Mouse (Mus musculus) embryonic facial prominence, embryonic 13.5 days (tissue): ENCODE data around the gene Stmnd1. TPM values are rescaled to one million over a fixed set of nuclear protein-coding genes. Genes with fewer than 3 reads are reported as not detected.
"Not testable (repeated sequence)": the region's sequence is repeated elsewhere in the genome, so short reads cannot be mapped to it uniquely, and the experiment has no call there.

ENCODE experiments used
- ATAC-seq: fragments of 200-750 bp; cut with Nextera tagmentation; 2 replicates; pipeline ENCODE4 v1.8.0; 2017; ENCODE audit warnings: low read depth; ENCODE audit not compliant: insufficient number of reproducible peaks, insufficient read depth, low FRiP score, low TSS enrichment
- H3K27ac ChIP-seq: fragments of 300-500 bp; sonication (generic); 2 replicates; pipeline ENCODE4 v1.5.1; 2015; ENCODE audit warnings: moderate library complexity, mild to moderate bottlenecking, inconsistent platforms
- H3K27me3 ChIP-seq: fragments of 300-500 bp; sonication (generic); 2 replicates; pipeline ENCODE4 v1.6.1; 2015; ENCODE audit warnings: mild to moderate bottlenecking, inconsistent platforms
- H3K36me3 ChIP-seq: fragments of 300-500 bp; sonication (generic); 2 replicates; pipeline ENCODE4 v1.6.1; 2015; ENCODE audit warnings: mild to moderate bottlenecking, inconsistent platforms
- H3K4me1 ChIP-seq: fragments of 300-500 bp; sonication (generic); 2 replicates; pipeline ENCODE4 v1.6.1; 2015; ENCODE audit warnings: inconsistent platforms
- H3K4me2 ChIP-seq: fragments of 300-500 bp; sonication (generic); 2 replicates; pipeline ENCODE4 v1.6.1; 2015; ENCODE audit warnings: moderate library complexity, mild to moderate bottlenecking, inconsistent platforms
- H3K4me3 ChIP-seq: fragments of 300-500 bp; sonication (generic); 2 replicates; pipeline ENCODE4 v1.5.1; 2015; ENCODE audit warnings: mild to moderate bottlenecking, inconsistent platforms
- H3K9ac ChIP-seq: fragments of 300-500 bp; sonication (generic); 2 replicates; pipeline ENCODE4 v1.6.1; 2015; ENCODE audit warnings: mild to moderate bottlenecking, inconsistent platforms
- H3K9me3 ChIP-seq: fragments of 300-500 bp; sonication (generic); 2 replicates; pipeline ENCODE4 v1.6.1; 2016; ENCODE audit warnings: inconsistent platforms
- whole genome bisulfite sequencing: fragments of 180-500 bp; shearing (Covaris S2); methylation state at CpG from one replicate; pipeline ENCODE4 v1.1.7; 2015; ENCODE audit warnings: mixed read lengths; 5-methylcytosine and 5-hydroxymethylcytosine counted together
- polyA plus RNA-seq: library from polyadenylated mRNA; unstranded; fragments of >200 nt; fragmentation: Nextera tagmentation; extraction: Ambion mirVana; gene quantifications from 2 replicates; pipeline ENCODE4 v1.2.1, GENCODE M21; 2015

Stmnd1 gene
- not detected in 2 replicates for polyA plus RNA-seq

DNA sequence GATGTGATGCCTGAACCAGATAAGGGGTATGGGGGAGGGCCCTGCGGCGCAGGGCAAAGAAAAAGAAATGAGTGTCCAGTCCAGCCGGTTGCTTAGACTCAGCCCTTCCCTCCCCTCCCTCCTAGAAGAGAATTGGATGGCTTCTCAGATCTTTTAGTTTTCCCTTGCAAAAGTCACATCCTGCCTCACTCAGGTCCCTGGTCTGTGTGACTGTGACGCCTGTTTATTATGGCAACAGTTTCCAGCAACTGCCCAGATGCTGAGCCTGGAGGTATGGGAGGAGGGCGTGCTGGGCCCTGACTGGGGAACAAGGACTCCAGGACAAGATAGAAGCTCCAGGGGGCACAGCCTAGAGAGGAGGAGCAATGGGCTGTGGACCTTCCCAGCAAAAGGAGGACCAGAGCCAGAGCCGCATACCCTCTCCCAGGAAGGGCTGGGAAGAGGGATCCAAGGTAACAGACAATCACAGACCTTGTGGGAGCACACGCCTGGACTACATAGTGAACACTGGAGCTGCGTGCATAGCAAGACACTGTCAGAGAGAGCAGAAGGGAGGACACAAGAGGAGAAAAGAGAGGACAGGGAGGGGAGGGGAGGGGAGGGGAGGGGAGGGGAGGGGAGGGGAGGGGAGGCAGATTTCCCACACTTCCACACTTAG lies at the start of gene Stmnd1:
Gene Stmnd1 (plus strand): TSS at position 269 of the 658 bp plus-strand sequence.
- WGBS: 6% methylated on average over 6 of the region's 8 CpGs
- no peaks in the 10 kb centered on the region for H3K9me3 ChIP-seq
- peak within 1 kb of the TSS; percentile 49 for H3K9ac ChIP-seq
- peaks cover 25% of the 10 kb centered on the region for H3K4me1 ChIP-seq
- H3K27ac ChIP-seq: peak within 1 kb of the TSS; percentile 74
- peak within 1 kb of the TSS; percentile 57 for H3K4me2 ChIP-seq
- H3K4me3 ChIP-seq: peak within 1 kb of the TSS; percentile 26
- H3K36me3 ChIP-seq: no peaks in the 10 kb centered on the region
- peak; percentile 59; the same call in 1 of the 2 replicates for ATAC-seq
- H3K27me3 ChIP-seq: no peaks in the 10 kb centered on the region

DNA sequence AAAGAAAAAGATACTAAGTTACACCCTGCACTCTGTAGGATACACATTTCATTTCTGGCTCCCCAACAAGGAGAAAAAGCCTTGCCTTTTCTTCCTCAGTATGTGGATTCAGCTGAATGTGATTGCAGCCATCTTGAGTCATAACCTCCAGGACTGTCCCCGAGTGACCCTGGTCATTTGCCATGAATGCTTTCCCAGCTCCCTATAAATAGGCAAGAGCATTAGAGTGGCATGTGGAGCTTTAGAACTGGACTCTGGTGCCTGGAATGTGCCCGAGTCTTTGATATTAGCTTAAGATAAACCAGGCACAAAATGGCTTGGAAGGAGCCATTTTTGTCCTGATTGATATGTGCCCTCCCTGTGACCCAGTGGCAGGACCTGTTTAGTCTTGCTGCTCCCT lies 46.6 kb upstream of the Stmnd1 start:
- no peaks in the 10 kb centered on the region for H3K36me3 ChIP-seq
- no peaks in the 10 kb centered on the region for H3K27me3 ChIP-seq
- no peak for ATAC-seq
- 51% methylated on average over 2 of the region's 2 CpGs for WGBS
- H3K9me3 ChIP-seq: no peaks in the 10 kb centered on the region
- no peak overlapping the region for H3K4me2 ChIP-seq
- no peak overlapping the region for H3K9ac ChIP-seq
- no peak overlapping the region for H3K4me3 ChIP-seq
- H3K4me1 ChIP-seq: peaks cover 8% of the 10 kb centered on the region
- no peak overlapping the region for H3K27ac ChIP-seq

DNA sequence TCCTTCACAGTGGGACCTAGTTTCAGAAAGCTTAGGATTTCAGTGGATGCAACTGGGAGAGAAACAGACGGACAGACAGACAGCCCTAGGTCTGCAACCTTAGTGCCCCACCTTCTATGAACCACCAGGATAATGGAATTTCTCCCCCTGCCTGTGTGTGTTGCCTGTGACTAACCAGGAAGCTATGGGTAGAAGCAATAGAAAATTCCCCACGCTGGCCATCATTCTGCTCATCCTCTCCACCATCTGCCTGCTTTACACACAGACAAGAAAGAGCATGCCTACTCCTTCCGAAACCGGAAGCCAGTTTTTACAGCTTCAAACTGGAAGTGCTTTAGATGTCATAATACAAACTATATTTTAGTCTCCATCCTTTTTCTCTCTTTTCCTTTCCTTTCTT lies 46.0 kb upstream of the Stmnd1 start:
- H3K27ac ChIP-seq: no peak overlapping the region
- no peaks in the 10 kb centered on the region for H3K36me3 ChIP-seq
- 83% methylated on average over 4 of the region's 4 CpGs for WGBS
- no peak overlapping the region for H3K4me2 ChIP-seq
- peaks cover 3% of the 10 kb centered on the region; the same call in 1 of the 2 replicates for H3K4me1 ChIP-seq
- no peak overlapping the region for H3K9ac ChIP-seq
- H3K27me3 ChIP-seq: no peaks in the 10 kb centered on the region
- no peak for ATAC-seq
- no peak overlapping the region for H3K4me3 ChIP-seq
- no peaks in the 10 kb centered on the region for H3K9me3 ChIP-seq

DNA sequence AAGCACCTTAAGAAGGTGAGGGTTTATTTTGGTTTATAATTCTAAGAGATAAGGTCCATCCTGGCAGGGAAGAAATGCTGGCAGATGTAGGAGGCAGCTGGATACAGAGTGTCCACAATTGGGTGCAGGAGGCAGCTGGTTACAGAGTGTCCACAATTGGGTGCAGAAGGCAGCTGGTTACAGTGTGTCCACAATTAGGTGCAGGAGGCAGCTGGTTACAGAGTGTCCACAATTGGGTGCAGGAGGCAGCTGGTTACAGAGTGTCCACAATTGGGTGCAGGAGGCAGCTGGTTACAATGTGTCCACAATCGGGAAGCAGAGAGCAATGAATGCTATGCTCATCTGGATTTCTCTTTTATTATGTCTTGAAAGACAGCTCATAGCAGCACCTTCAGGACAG lies 44.8 kb upstream of the Stmnd1 start:
- WGBS: 81% methylated on average over 1 of the region's 1 CpGs
- not testable (repeated sequence) for ATAC-seq, H3K4me1 ChIP-seq, H3K36me3 ChIP-seq, H3K27ac ChIP-seq, H3K9ac ChIP-seq, H3K4me2 ChIP-seq, H3K4me3 ChIP-seq, H3K27me3 ChIP-seq, H3K9me3 ChIP-seq

DNA sequence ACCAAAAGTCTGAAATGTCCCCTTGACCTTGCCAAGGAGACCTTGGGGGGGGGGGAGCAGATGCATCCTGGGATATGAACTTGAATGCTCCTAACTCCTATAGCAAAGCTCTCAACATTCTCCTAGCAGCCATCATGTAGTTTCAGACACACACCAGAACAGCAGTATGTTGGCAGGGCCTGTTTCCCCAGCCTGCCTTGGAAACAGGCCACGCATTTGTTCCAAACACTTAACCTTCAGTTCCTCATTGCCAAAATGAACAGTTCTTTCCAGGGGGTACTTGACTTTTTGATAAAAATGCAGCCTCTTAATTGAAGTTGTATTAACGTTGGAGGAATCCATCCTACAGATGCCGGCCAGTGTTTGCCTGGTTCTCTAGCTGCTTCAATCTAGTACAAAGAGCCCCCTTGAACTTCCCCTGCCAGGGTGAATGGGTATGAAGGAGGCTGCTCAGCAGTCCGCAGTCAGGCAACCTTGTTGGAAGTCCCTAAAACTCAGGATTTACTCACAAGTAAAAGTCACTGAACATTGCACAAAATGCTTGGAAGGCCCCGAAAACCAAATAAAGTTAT lies 41.9 kb upstream of the Stmnd1 start:
- no peaks in the 10 kb centered on the region for H3K4me1 ChIP-seq
- no peak overlapping the region for H3K27ac ChIP-seq
- H3K4me3 ChIP-seq: no peak overlapping the region
- WGBS: 77% methylated on average over 5 of the region's 5 CpGs
- H3K36me3 ChIP-seq: no peaks in the 10 kb centered on the region
- no peaks in the 10 kb centered on the region for H3K9me3 ChIP-seq
- ATAC-seq: no peak
- no peak overlapping the region for H3K4me2 ChIP-seq
- H3K27me3 ChIP-seq: no peaks in the 10 kb centered on the region
- H3K9ac ChIP-seq: no peak overlapping the region

DNA sequence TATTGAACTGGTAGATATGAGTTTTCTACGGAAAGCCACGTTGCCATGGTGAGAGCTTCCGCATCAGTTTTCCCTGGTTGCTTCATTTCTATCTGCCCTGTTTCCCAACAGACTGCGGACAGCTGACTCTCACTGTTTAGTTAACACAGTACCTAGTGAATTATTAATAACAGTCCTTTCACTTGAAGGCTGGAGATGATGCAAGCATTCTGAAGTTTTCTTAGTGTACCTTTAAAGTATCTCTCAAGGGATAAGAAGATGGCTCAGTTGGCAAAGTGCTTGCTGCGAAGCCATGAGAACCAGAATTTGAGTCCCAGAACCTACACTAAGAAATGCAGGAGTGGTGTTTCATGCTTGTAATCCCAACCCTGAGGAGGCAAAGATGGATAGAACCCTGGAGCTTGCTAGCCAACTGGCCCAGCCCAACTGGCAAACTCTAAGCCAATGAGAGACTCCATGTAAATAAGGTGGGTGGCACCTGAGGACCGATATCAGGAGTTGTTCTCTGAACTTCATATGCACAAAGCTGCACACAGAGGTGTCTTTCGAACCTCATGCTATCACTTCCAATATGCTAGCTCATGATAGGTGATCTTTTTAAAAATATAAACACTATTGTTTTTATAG lies 35.7 kb upstream of the Stmnd1 start:
- no peaks in the 10 kb centered on the region for H3K27me3 ChIP-seq
- H3K4me2 ChIP-seq: no peak overlapping the region
- no peaks in the 10 kb centered on the region for H3K9me3 ChIP-seq
- no peak for ATAC-seq
- WGBS: 77% methylated on average over 7 of the region's 7 CpGs
- no peak overlapping the region for H3K4me3 ChIP-seq
- H3K9ac ChIP-seq: no peak overlapping the region
- H3K27ac ChIP-seq: no peak overlapping the region
- H3K4me1 ChIP-seq: no peaks in the 10 kb centered on the region
- no peaks in the 10 kb centered on the region for H3K36me3 ChIP-seq

DNA sequence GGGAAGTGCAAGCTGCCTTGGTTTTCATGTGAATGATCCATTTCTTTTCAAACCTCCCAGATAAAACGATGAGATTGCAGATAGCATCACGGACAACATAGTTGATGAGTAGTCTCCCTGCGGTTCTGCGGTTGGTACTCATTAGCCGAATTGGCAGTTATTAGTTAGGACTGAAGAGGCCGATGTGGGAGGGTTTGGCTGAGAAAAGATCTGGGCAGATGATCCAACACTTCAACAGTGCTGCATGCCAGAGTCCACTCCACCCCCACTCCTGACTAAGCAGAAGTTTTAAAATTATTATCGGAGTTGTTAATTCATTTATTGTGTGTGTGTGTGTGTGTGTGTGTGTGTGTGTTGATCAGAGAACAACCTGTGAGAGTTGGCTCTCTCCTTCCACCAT lies 34.7 kb upstream of the Stmnd1 start:
- Histone ChIP-seq H3K9me3 (no peaks in the 10 kb centered on the region), H3K36me3 (no peaks in the 10 kb centered on the region), H3K4me2 (no peak overlapping the region), H3K27me3 (no peaks in the 10 kb centered on the region), H3K9ac (no peak overlapping the region), H3K4me1 (no peaks in the 10 kb centered on the region), H3K27ac (no peak overlapping the region), H3K4me3 (no peak overlapping the region)
- ATAC-seq: no peak
- 77% methylated on average over 7 of the region's 7 CpGs for WGBS

DNA sequence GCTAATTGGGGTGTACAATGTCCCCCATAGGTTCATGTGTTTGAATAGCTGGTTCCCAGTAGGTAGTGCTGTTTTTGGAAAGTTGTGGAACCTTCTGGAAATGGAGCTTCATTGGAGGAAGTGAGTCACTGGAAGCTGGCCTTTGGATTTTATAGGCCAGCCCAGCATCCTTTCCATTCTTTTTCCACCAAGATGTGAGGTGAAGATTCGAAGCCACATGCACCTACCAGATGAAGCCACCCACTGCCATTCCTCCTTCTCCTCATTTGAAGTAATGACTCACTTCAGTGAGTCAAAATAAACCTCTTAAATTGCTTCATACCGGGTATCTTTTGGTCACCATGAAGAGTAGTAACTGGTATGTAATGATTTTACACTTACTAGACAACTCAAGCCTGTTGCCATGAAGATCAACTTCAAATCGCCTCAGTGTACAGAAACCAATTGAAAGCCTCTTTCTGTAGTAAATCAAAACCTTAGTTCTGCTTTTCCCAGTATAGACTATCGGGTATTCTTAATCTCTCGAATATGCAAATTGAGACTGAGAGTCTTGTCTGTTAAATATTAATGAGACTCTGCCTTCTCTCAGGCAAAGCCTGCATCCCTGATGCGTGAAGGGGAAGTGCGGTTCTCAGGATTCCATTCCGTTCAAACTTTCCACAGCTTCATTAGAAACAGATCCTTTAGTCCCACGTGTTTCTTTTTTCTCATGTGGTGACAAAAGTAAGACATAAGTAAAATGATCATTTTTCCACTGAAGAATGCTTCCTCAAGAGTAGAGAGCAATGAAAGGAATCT lies 31.9 kb upstream of the Stmnd1 start:
- WGBS: 55% methylated on average over 9 of the region's 9 CpGs
- no peaks in the 10 kb centered on the region for H3K36me3 ChIP-seq
- no peak overlapping the region for H3K4me2 ChIP-seq
- H3K4me3 ChIP-seq: no peak overlapping the region
- H3K9me3 ChIP-seq: no peaks in the 10 kb centered on the region
- no peak for ATAC-seq
- no peaks in the 10 kb centered on the region for H3K4me1 ChIP-seq
- no peak overlapping the region for H3K9ac ChIP-seq
- H3K27ac ChIP-seq: peak overlapping the region; percentile 44; the same call in 1 of the 2 replicates
- H3K27me3 ChIP-seq: no peaks in the 10 kb centered on the region

DNA sequence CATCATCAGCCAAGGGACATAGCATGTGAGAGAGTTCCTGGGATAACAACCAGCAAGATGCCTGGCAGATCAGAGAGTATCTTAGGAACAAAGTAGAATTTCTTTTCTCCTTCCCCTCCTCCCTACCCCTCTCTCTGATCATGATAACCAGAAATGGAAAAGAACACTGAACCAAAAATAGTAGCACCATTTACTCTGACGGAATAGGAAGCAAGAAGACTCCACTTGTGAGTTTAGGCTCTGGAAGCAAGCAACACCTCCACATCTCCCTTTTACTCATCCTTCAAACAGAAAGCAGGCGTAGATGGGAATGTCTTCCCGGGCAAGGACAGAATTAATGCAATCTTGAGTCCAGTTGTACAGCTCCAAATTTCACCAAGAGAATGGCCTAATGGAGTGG lies 19.8 kb upstream of the Stmnd1 start:
- Histone ChIP-seq H3K27me3 (no peaks in the 10 kb centered on the region), H3K4me3 (no peak overlapping the region), H3K9ac (no peak overlapping the region), H3K27ac (no peak overlapping the region), H3K4me2 (no peak overlapping the region), H3K36me3 (no peaks in the 10 kb centered on the region), H3K9me3 (no peaks in the 10 kb centered on the region), H3K4me1 (peaks cover 13% of the 10 kb centered on the region)
- no peak for ATAC-seq
- 88% methylated on average over 3 of the region's 3 CpGs for WGBS

DNA sequence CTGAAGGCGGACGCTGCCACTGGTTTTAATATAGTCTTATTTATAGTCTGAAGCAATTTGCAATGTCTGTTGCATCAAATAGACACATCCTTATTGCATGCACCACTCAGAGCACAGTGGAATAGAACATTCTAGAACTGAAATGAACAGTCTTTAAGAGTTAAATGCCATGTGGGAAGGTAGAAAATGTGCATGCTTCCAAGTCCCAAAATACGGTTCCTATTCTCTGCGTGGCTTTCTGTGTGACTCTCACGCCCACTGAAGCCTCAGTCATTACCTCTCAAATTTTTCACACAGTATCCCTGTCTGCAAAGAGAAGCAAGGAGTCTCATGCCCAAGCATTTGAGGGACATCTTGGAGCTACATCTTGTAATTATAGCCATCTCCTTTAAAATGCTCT lies 19.4 kb upstream of the Stmnd1 start:
- Histone ChIP-seq H3K36me3 (no peaks in the 10 kb centered on the region), H3K27ac (no peak overlapping the region), H3K4me1 (peaks cover 13% of the 10 kb centered on the region), H3K4me2 (no peak overlapping the region), H3K9ac (no peak overlapping the region), H3K9me3 (no peaks in the 10 kb centered on the region), H3K27me3 (no peaks in the 10 kb centered on the region), H3K4me3 (no peak overlapping the region)
- ATAC-seq: no peak
- WGBS: 90% methylated on average over 5 of the region's 5 CpGs

DNA sequence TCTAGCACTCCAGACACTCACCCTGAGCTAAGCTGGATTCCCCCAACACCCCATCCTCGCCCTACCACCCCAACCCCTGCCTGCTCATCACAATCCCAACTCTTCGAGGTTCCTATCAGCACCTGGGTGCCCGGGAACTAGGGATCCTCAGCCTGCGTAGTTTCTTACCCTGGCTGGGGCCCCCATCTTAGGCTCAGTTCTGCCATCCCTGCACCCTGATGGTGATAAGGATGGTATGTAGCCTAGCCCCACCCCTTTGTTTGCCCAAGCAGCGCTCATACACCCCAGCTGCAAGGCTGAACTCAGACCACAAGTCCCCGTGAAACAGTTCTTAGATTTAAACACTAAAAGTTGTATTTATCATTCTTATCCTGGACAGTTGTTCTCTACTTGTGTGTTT lies 17.9 kb upstream of the Stmnd1 start:
- Histone ChIP-seq H3K4me3 (no peak overlapping the region), H3K9me3 (no peaks in the 10 kb centered on the region), H3K4me2 (no peak overlapping the region), H3K27me3 (no peaks in the 10 kb centered on the region), H3K36me3 (no peaks in the 10 kb centered on the region), H3K4me1 (peaks cover 13% of the 10 kb centered on the region), H3K27ac (no peak overlapping the region), H3K9ac (no peak overlapping the region)
- WGBS: 79% methylated on average over 6 of the region's 6 CpGs
- no peak for ATAC-seq
